Mouse (Mus musculus) c-Kit-positive CD71-positive TER-119-negative erythroid progenitor cells, embryonic 14.5 days (primary cell): Measurements from ENCODE around the gene Kalrn.

ENCODE experiments used
- DNase-seq: peaks from one replicate; pipeline ENCODE4 v3.0.0-alpha.2; 2013; ENCODE audit warnings: low read depth

The Kalrn gene

GRCm38 (mm10) chr16:34427654-34428053 lies 145.7 kb downstream of the Kalrn start:
- no peak for DNase-seq

- no peak for DNase-seq
These were observed 151.9 kb downstream of the Kalrn start for GRCm38 (mm10) chr16:34421473-34421872.

DNA sequence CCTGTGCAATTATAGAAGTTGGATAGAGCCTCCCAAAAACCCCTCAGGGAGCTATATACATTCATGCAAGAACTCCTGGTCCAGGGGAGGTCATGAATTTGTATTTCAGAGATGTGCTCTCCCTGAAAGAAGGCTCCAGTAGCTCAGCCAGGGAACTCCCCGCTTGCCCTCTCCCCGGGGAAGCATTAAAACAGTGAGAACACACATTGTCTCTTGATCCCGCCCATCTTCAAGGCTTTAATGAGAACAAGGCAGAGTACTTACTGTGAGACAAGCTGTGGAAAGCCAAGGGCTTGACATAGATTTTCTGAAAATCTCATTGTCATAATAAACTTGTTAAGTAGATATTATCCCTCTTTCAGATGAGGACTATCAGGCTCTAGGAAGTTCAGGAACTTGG lies 155.4 kb downstream of the Kalrn start:
- DNase-seq = no peak

DNA sequence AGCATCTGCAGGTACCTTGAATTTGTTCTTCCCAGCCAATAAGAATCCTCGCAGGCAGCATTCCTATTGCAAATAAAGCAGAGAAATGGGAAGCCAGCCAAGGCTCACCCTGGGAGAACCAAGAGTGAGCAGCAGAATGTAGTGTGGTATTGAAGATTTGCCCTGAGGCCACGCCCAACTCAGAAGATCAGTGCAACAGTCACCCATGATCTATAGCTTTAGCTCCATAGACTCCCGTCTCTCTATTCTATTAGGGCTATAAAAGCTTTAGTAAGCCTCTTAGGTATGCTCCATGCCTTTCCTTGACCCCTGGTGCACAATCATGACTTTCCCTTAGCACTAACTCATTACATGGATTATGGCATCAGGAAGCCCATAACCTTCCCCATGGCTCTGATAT lies 155.9 kb downstream of the Kalrn start:
- DNase-seq = no peak

DNA sequence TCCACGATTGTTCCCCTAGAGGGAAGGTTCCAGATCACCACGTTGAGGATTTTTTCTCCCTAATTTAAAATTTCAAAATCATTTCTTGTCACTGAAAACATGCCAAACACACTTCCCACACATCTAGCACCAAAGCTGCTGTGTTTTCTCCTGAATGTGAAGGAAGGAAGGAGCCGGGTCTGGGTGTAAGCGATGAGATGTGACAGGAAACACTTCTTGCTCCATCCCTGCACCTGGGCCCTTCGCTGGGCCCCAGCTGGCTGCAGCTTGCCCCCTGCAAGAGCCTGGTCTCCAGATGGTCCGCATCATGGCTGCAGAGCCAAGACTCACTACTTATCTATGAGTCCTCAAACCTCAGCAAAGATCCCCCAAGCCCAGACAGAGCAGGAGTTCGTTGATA lies 158.8 kb downstream of the Kalrn start:
- no peak for DNase-seq

DNA sequence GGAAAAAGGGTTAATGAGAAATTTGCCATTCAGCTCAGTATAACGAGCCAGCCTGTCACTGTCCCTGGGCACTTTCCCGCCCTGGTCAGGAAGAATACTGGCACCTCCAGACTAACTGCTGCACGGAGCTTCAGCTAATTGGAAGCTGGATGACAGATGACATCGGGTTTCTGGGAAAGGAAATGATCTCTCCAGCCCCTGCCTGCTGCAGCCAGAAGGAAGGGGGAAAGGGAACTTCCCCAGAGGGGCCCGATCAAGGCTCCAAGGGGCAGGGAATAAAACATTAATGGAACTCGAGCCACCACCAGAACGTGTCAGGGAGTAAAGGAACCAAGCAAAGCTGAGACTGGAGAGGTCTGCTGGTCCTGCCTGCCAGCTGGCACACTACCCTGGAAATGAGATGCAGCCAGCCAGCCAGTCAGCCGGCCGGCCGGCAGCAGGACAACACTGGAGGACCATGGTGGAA lies 159.4 kb downstream of the Kalrn start:
- no peak for DNase-seq

DNA sequence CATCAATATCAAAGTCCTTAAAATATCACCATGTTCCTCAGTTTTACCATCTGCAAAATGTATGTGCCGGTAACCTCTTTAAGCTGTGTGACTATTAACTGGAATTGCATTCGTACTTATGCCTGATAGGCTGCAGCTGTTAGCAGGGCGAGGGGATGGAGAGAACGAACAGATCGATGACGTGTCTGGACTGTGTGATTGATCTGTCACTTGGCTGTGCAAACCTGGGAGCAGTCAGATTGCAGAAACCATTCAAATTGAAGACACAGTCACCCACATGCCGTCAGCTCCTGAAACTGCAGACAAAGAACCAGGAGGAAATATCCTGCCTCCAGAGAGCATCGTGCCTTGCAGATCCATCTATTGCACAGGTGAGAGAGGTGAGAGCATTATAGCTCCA lies 166.3 kb downstream of the Kalrn start:
- no peak for DNase-seq

DNA sequence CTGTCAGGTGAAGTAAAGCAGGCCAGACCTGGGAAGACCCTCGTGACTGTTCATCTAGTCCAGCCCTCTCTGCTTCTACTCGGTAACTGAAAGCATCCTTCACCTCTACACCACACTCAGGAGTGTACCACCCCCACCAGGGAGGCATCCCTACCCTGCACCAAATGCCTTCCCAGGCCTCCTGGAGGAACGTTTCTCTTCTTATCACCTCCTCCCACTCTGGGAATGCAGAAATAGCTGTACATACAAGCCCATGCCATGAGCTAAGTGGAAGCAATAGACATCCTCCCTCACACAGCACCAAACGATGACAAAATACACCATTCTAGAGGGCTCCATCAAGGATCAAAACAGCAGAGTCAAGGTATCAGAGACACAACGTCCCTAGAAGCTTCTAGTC lies 168.2 kb downstream of the Kalrn start:
- no peak for DNase-seq

GRCm38 (mm10) chr16:34401216-34401615 lies 172.1 kb downstream of the Kalrn start:
- DNase-seq = no peak

- DNase-seq = no peak
These were observed 173.1 kb downstream of the Kalrn start for GRCm38 (mm10) chr16:34400102-34400728.

- DNase-seq = no peak
These were observed 178.0 kb downstream of the Kalrn start for GRCm38 (mm10) chr16:34395221-34395811.

DNA sequence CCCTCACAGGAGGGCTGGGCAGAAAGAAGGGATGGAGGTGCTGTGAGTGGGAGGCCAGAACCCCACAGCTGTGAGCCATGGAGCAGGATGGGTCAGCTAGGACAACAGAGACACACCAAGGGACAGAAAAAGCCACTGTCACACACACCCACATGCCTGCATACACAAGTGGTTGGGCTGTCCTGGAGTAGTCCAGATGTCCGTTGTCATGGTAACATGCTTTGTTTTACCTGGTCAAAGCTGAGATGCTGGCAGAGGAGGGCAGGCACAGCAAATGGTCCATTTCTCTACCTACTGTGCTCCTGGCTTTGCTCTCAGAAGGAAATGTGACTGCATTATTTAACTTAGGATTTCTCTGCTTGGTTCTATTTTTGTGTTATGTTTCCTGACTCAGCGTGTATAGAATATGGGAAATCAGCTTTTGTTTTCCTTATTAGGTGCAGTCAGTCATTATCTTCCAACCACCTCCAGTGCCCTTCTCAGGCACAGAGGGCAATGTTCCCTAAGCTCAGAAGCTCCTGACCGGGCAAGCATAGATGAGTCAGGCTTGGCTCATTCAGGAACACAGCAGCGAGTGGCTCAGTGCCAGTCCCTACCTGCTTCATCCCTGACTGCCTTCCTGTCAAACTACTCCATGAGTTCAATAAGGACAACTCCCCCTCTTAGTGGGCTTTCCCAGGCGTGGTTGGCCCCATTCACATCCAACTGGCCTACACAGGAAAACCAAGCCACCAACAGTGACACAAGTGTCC lies 183.6 kb downstream of the Kalrn start:
- no peak for DNase-seq

DNA sequence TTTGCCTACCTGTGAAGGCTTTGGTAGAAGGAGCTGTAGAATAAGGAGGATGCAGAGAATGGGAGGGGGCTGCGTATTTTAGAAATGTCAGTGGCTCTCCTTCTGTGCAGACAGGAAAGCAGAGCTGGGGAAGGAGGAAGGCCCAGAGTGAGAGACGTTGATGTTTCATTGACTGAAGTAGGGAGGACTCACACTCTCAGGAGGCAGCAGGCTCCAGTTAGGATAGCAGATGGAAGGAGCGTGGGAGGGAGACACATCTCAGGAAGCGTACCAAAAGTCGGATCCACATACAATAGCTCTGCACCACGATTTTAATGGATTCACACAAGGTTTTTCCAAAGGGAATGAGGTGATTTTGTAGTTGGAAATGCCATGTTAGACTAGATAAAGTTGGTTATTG lies 184.5 kb downstream of the Kalrn start:
- no peak for DNase-seq

GRCm38 (mm10) chr16:34385065-34385464 lies 188.3 kb downstream of the Kalrn start:
- no peak for DNase-seq

DNA sequence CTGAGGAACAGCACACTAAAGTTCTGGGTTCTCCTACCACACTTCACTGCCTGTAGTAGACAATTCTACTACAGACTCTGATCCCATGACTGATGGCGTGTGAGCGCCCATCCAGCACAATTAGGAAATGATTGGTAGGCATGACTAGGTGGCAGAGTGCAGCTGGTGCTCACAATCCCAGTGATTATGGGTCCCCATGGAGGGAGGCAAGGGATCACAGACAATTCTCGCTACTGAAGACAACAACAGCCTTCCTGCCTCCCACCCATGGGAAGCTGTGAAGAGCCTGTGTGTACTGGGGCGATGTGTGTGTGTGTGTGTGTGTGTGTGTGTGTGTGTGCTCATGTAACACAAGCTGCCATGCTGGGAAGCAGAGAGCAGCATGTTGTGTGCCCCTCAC lies 190.3 kb downstream of the Kalrn start:
- DNase-seq = no peak

DNA sequence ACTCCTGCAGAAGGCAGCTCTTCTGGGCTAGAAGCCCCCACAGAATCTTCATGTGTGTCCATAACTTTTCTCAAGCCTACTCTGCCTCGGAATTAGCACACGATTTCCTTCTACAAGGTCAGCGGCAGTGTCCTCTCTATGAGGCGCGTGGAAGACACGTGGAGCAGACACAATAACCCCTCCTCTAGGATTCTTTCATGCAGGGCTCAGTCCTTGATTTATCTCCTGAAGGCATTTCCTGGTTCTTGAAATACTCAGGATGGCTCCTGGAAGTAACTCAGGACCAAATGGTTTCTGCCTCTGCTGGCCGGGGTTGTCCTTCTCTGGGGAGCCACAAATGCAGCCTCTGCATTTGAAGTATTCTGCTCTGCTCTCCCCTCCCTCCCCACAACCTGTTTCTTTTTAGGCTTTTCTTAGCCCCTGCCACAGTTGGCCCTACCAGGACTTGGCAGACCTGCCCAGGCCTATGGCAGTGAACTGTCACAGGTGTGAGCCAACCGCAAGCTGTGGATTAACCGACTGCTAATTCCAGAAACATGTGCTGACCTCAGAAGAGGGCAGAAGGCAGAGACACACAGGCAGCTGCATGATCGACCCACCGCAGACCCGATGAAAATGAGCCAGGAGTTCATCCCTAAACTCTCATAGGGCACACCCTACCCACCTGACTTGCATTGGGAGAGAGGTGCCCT lies 197.0 kb downstream of the Kalrn start:
- no peak for DNase-seq

DNA sequence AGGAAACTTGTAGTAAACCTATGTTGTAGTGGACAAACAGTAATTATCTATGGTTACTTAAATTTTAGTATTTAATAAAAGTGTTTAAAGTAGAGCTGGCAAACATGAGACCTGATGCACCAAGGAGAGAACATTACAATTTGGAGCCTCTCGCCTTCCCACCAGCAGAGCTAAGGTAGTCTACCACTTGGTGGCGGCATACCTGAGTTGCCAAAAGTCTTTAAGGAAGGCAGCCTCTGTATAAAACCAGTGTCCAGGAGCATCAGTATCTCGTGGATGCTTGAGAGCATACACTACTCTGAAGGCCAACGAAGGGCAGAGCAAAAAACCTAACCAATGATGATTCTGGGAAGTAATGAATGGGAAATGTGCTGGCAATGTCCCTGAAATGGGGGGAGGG lies 199.8 kb downstream of the Kalrn start:
- no peak for DNase-seq

DNA sequence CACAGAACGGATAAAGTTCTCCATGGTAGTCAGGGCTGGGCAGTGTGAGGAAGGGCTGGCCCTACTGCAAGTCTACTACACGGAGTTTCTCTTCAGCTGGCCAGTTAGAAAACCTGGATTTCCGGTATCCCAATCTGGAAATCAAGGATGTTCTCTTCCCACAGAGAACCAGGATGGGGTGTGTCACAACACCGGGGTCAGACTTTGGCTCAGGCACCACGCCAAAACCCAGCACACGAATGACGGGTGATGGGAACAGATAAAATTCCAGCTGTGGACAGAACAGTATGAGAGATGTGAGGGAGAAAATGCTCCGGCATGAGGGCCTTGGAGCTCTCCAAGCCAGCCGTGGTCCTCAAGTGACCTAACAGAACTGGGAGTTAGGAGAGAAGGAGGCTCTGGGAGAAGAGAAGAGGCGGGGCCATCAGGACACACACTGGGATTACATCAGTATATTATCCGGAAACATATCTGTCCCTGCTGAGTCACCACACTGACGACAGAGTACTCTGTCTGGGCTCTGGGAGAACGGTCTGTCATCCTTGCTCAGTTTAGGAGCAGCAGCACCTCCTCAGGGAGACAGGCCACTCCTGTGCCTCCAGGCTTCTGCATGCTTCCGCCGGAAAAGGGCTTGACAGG lies 201.1 kb downstream of the Kalrn start:
- DNase-seq = no peak

GRCm38 (mm10) chr16:34359206-34359605 lies 214.1 kb downstream of the Kalrn start:
- no peak for DNase-seq

DNA sequence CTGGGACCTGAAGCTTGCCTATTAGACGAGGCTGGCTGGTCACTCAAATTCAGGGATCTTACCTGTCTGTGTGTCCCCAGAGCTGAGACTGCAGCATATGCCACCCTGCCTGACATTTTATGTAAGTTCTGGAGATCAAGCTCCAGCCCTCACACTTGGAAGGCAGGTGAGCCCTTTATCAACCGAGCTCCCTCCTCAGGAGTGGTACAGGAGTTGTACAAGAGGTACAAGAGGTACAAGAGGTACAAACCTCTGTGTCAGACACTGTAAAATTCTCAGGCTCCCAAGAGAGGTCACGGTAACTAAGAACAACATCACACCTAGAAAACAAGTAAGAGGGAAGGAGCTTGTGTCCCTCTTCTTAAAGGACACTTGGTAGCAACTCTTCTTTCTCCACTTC lies 217.8 kb downstream of the Kalrn start:
- no peak for DNase-seq

- DNase-seq = no peak
These were observed 219.3 kb downstream of the Kalrn start for GRCm38 (mm10) chr16:34354042-34354441.

GRCm38 (mm10) chr16:34352747-34353146 lies 220.6 kb downstream of the Kalrn start:
- no peak for DNase-seq
